Mouse (Mus musculus) thymus, postnatal 36 days (tissue): ENCODE data around the gene Ldlrad3.

Experiments
- DNase-seq, 2 experiments: peaks; one replicate each; pipeline ENCODE4 v3.0.0; 2022; ENCODE audit warnings: mixed read lengths in 2 of 2

Gene Ldlrad3

GRCm38 (mm10) chr2:102064826-102065441 is 121.3 kb downstream of the Ldlrad3 start:
- DNase-seq = no peak

- no peak for DNase-seq
Observed at GRCm38 (mm10) chr2:102063906-102064505, 122.2 kb downstream of the Ldlrad3 start.

GRCm38 (mm10) chr2:102062861-102063468 is 123.2 kb downstream of the Ldlrad3 start:
- DNase-seq = no peak

GRCm38 (mm10) chr2:102061921-102062320 is 124.3 kb downstream of the Ldlrad3 start:
- DNase-seq = no peak

GRCm38 (mm10) chr2:102057746-102058145 is 128.4 kb downstream of the Ldlrad3 start:
- no peak for DNase-seq

- peak; percentile 77 to 85 for DNase-seq
Observed at GRCm38 (mm10) chr2:102057029-102057685, 129.0 kb downstream of the Ldlrad3 start.

GRCm38 (mm10) chr2:102056144-102056543 is 130.0 kb downstream of the Ldlrad3 start:
- DNase-seq = peak; percentile 57 to 71

- peak in 1 of 2 experiments; percentile 61 for DNase-seq
Observed at GRCm38 (mm10) chr2:102052951-102053660, 133.1 kb downstream of the Ldlrad3 start.

GRCm38 (mm10) chr2:102052353-102052752 is 133.8 kb downstream of the Ldlrad3 start:
- no peak for DNase-seq

- DNase-seq = peak in 1 of 2 experiments; percentile 64
Observed at GRCm38 (mm10) chr2:102049866-102050550, 136.2 kb downstream of the Ldlrad3 start.

- peak in 1 of 2 experiments; percentile 55 for DNase-seq
Observed at GRCm38 (mm10) chr2:102048296-102049175, 137.6 kb downstream of the Ldlrad3 start.

GRCm38 (mm10) chr2:102046481-102046880 is 139.7 kb downstream of the Ldlrad3 start:
- DNase-seq = no peak

- DNase-seq = peak in 1 of 2 experiments; percentile 37
Observed at GRCm38 (mm10) chr2:102040456-102040855, 145.7 kb downstream of the Ldlrad3 start.

GRCm38 (mm10) chr2:102040011-102040410 is 146.2 kb downstream of the Ldlrad3 start:
- peak; percentile 58 to 64 for DNase-seq

GRCm38 (mm10) chr2:102038895-102039667 is 147.1 kb downstream of the Ldlrad3 start:
- peak; percentile 70 to 85 for DNase-seq

GRCm38 (mm10) chr2:102038229-102038894 is 147.8 kb downstream of the Ldlrad3 start:
- no peak for DNase-seq

GRCm38 (mm10) chr2:102036665-102037511 is 149.3 kb downstream of the Ldlrad3 start:
- DNase-seq = peak; percentile 63 to 71

GRCm38 (mm10) chr2:102034513-102034879 is 151.7 kb downstream of the Ldlrad3 start:
- no peak for DNase-seq
